Comparison of ENCODE assay signal across 17 mouse cellular contexts in genomic region chr8:111081580-111082258, GRCm38 (mm10). TPM values are rescaled to one million over a fixed set of nuclear protein-coding genes. Genes with fewer than 3 reads are reported as not detected.
DNase-seq lines count a peak whose midpoint lies in the region; ATAC-seq and TF ChIP-seq lines count a peak whose summit lies in the region.
"Had no signal": no experiment of that assay in that cellular context is flagged by ENCODE, and none has a peak within 500 bp of the region (broad histone marks: within the 10 kb centered on the region; RNA-seq: fewer than 3 reads in every experiment).

No protein-coding gene starts in this region.

- TF ChIP-seq CTCF in kidney, postnatal 0 days (IDR thresholded peaks at IDR 0.05; ENCODE audit: low read depth), result no peak

- no peak for ATAC-seq in forebrain, embryonic 13.5 days
- ATAC-seq in forebrain, embryonic 14.5 days, result no peak
- peak; percentile 78 for ATAC-seq in kidney, postnatal 0 days (replicated peaks; ENCODE audit: low FRiP score, low read depth)
- no peak for ATAC-seq in embryonic facial prominence, embryonic 13.5 days (ENCODE audit: insufficient number of reproducible peaks, insufficient read depth, low FRiP score, low TSS enrichment, low read depth)
- no peak for ATAC-seq in erythroblast, adult 5-6 weeks (replicated peaks; ENCODE audit: low FRiP score, poor library complexity, severe bottlenecking)

- no peak overlapping the region for H3K27ac ChIP-seq in forebrain, embryonic 13.5 days
- no peak overlapping the region for H3K27ac ChIP-seq in forebrain, embryonic 14.5 days (ENCODE audit: low read depth, low read length)
- peak overlapping the region; percentile 85 for H3K27ac ChIP-seq in kidney, postnatal 0 days
- no peak overlapping the region for H3K27ac ChIP-seq in embryonic facial prominence, embryonic 13.5 days
- H3K27ac ChIP-seq: forebrain, embryonic 12.5 days; limb, embryonic 13.5 days had no signal

- no peak for DNase-seq in forebrain, embryonic 14.5 days (ENCODE audit: low spot score)
- DNase-seq in kidney, postnatal 0 days (ENCODE audit: low spot score), result peak; percentile 39
- DNase-seq in kidney, adult 18-20 months, result no peak
- peak; percentile 84 for DNase-seq in MN1 (ENCODE audit: low spot score)
- DNase-seq in adrenal gland, postnatal 25 days, result no peak
- DNase-seq: cerebellum, adult 18-20 months; gastrocnemius, postnatal 10 days; lung, adult 18-20 months; thymus, postnatal 25 days had no signal

- WGBS in forebrain, embryonic 13.5 days, result 32% methylated on average over 12 of the region's 12 CpGs
- WGBS in forebrain, embryonic 14.5 days, result 31% methylated on average over 12 of the region's 12 CpGs
- WGBS in kidney, postnatal 0 days, result 31% methylated on average over 12 of the region's 12 CpGs
- WGBS in embryonic facial prominence, embryonic 13.5 days, result 42% methylated on average over 12 of the region's 12 CpGs

- H3K4me1 ChIP-seq in forebrain, embryonic 13.5 days, result peaks cover 10% of the 10 kb centered on the region; the same call in 1 of the 2 replicates
- H3K4me1 ChIP-seq in forebrain, embryonic 14.5 days (ENCODE audit: control insufficient read depth, insufficient read depth, low read length), result no peaks in the 10 kb centered on the region
- no peaks in the 10 kb centered on the region for H3K4me1 ChIP-seq in kidney, postnatal 0 days (replicated peaks; ENCODE audit: insufficient read depth, low read length)
- peaks cover 5% of the 10 kb centered on the region for H3K4me1 ChIP-seq in embryonic facial prominence, embryonic 13.5 days
- H3K4me1 ChIP-seq: limb, embryonic 13.5 days had no signal

- H3K27me3 ChIP-seq in forebrain, embryonic 13.5 days, result 0 out of 2 replicates have a peak, but pooled peaks cover 2% of the 10 kb centered on the region
- no peaks in the 10 kb centered on the region for H3K27me3 ChIP-seq in forebrain, embryonic 14.5 days (replicated peaks; ENCODE audit: control insufficient read depth, insufficient read depth, low read length)
- H3K27me3 ChIP-seq in kidney, postnatal 0 days (ENCODE audit: insufficient read depth, low read length), result no peaks in the 10 kb centered on the region
- 0 out of 2 replicates have a peak, but pooled peaks cover 2% of the 10 kb centered on the region for H3K27me3 ChIP-seq in embryonic facial prominence, embryonic 13.5 days
- H3K27me3 ChIP-seq: forebrain, embryonic 12.5 days; limb, embryonic 13.5 days had no signal

- no peak overlapping the region for H3K4me3 ChIP-seq in forebrain, embryonic 13.5 days
- no peak overlapping the region for H3K4me3 ChIP-seq in forebrain, embryonic 14.5 days (ENCODE audit: low read depth, low read length)
- H3K4me3 ChIP-seq in kidney, postnatal 0 days (replicated peaks; ENCODE audit: low read depth, low read length), result peak overlapping the region; percentile 22; the same call in 1 of the 2 replicates
- no peak overlapping the region for H3K4me3 ChIP-seq in embryonic facial prominence, embryonic 13.5 days
- H3K4me3 ChIP-seq: forebrain, embryonic 12.5 days; limb, embryonic 13.5 days had no signal

- peak overlapping the region; percentile 30; the same call in 1 of the 2 replicates for H3K9ac ChIP-seq in forebrain, embryonic 13.5 days
- no peak overlapping the region for H3K9ac ChIP-seq in forebrain, embryonic 14.5 days (ENCODE audit: low read length)
- H3K9ac ChIP-seq in kidney, postnatal 0 days (ENCODE audit: low read depth, low read length), result peak overlapping the region; percentile 32; the same call in 1 of the 2 replicates
- H3K9ac ChIP-seq in embryonic facial prominence, embryonic 13.5 days, result peak overlapping the region; percentile 44; the same call in 1 of the 2 replicates
- H3K9ac ChIP-seq: forebrain, embryonic 12.5 days; limb, embryonic 13.5 days had no signal

- no peaks in the 10 kb centered on the region for H3K9me3 ChIP-seq in forebrain, embryonic 13.5 days (replicated peaks)
- no peaks in the 10 kb centered on the region for H3K9me3 ChIP-seq in forebrain, embryonic 14.5 days (replicated peaks; ENCODE audit: control insufficient read depth, low read length)
- H3K9me3 ChIP-seq in kidney, postnatal 0 days (replicated peaks; ENCODE audit: low read length), result no peaks in the 10 kb centered on the region
- no peaks in the 10 kb centered on the region for H3K9me3 ChIP-seq in embryonic facial prominence, embryonic 13.5 days
- H3K9me3 ChIP-seq: forebrain, embryonic 12.5 days; limb, embryonic 13.5 days had no signal

- H3K4me2 ChIP-seq in forebrain, embryonic 13.5 days, result no peak overlapping the region
- no peak overlapping the region for H3K4me2 ChIP-seq in forebrain, embryonic 14.5 days (ENCODE audit: low read length)
- H3K4me2 ChIP-seq in kidney, postnatal 0 days (ENCODE audit: low read length), result peak overlapping the region; percentile 50
- no peak overlapping the region for H3K4me2 ChIP-seq in embryonic facial prominence, embryonic 13.5 days
- H3K4me2 ChIP-seq: forebrain, embryonic 12.5 days; limb, embryonic 13.5 days had no signal

- no peaks in the 10 kb centered on the region for H3K36me3 ChIP-seq in forebrain, embryonic 13.5 days (ENCODE audit: poor library complexity, severe bottlenecking)
- no peaks in the 10 kb centered on the region for H3K36me3 ChIP-seq in forebrain, embryonic 14.5 days (ENCODE audit: control insufficient read depth, insufficient read depth, low read length)
- no peaks in the 10 kb centered on the region for H3K36me3 ChIP-seq in kidney, postnatal 0 days (ENCODE audit: insufficient read depth, low read length)
- no peaks in the 10 kb centered on the region for H3K36me3 ChIP-seq in embryonic facial prominence, embryonic 13.5 days
- H3K36me3 ChIP-seq: forebrain, embryonic 12.5 days; limb, embryonic 13.5 days had no signal

RNA-seq across cellular contexts. Expression of gene Clec18a, which starts 10.5 kb away (rescaled TPM):
- 0.15 and 0.22 TPM in 2 replicates for polyA plus RNA-seq in forebrain, embryonic 13.5 days (2015; fragmentation: Nextera tagmentation; extraction: Ambion mirVana)
- 0.42 and 0.61 TPM in 2 replicates for polyA plus RNA-seq in forebrain, embryonic 14.5 days (2014; fragmentation: Nextera tagmentation; extraction: Ambion mirVana)
- polyA plus RNA-seq in kidney, postnatal 0 days (2015; fragmentation: Nextera tagmentation; extraction: Ambion mirVana), result 76.6 and 89.9 TPM in 2 replicates
- polyA plus RNA-seq in embryonic facial prominence, embryonic 13.5 days (2015; fragmentation: Nextera tagmentation; extraction: Ambion mirVana), result 0.27 TPM in 1 of 2 replicates, not detected in the other
- total RNA-seq in erythroblast, adult 5-6 weeks (2015; ENCODE audit: low replicate concordance), result not detected in 2 replicates
- not detected in 2 replicates for total RNA-seq in erythroblast, adult 5-6 weeks (2017; ENCODE audit: low replicate concordance)
- not detected in 2 replicates for total RNA-seq in adrenal gland, postnatal 25 days (2021)
- total RNA-seq: megakaryocyte progenitor cell, adult 5-6 weeks had no signal
- polyA plus RNA-seq: large intestine, adult 2 months; limb, embryonic 13.5 days had no signal

RNA-seq across cellular contexts. Expression of gene Pdpr, which starts 12.7 kb away (rescaled TPM):
- 11.5 and 13.4 TPM in 2 replicates for polyA plus RNA-seq in forebrain, embryonic 13.5 days (2015; fragmentation: Nextera tagmentation; extraction: Ambion mirVana)
- polyA plus RNA-seq in forebrain, embryonic 14.5 days (2014; fragmentation: Nextera tagmentation; extraction: Ambion mirVana), result 6.7 and 7.7 TPM in 2 replicates
- 8.5 and 9.7 TPM in 2 replicates for polyA plus RNA-seq in kidney, postnatal 0 days (2015; fragmentation: Nextera tagmentation; extraction: Ambion mirVana)
- 11.0 and 11.5 TPM in 2 replicates for polyA plus RNA-seq in embryonic facial prominence, embryonic 13.5 days (2015; fragmentation: Nextera tagmentation; extraction: Ambion mirVana)
- total RNA-seq in erythroblast, adult 5-6 weeks (2015; ENCODE audit: low replicate concordance), result 1.5 and 5.0 TPM in 2 replicates
- total RNA-seq in erythroblast, adult 5-6 weeks (2017; ENCODE audit: low replicate concordance), result 3.6 and 4.8 TPM in 2 replicates
- 33.4 and 43.5 TPM in 2 replicates for total RNA-seq in adrenal gland, postnatal 25 days (2021)

RNA-seq across cellular contexts. Expression of gene Exosc6, which starts 25.6 kb away (rescaled TPM):
- not detected in 2 replicates for polyA plus RNA-seq in forebrain, embryonic 13.5 days (2015; fragmentation: Nextera tagmentation; extraction: Ambion mirVana)
- polyA plus RNA-seq in forebrain, embryonic 14.5 days (2014; fragmentation: Nextera tagmentation; extraction: Ambion mirVana), result not detected in 2 replicates
- polyA plus RNA-seq in kidney, postnatal 0 days (2015; fragmentation: Nextera tagmentation; extraction: Ambion mirVana), result 29.8 and 37.6 TPM in 2 replicates
- 9.3 and 14.6 TPM in 2 replicates for polyA plus RNA-seq in embryonic facial prominence, embryonic 13.5 days (2015; fragmentation: Nextera tagmentation; extraction: Ambion mirVana)
- 6.5 and 7.3 TPM in 2 replicates for total RNA-seq in erythroblast, adult 5-6 weeks (2015; ENCODE audit: low replicate concordance)
- not detected in 2 replicates for total RNA-seq in erythroblast, adult 5-6 weeks (2017; ENCODE audit: low replicate concordance)
- not detected in 2 replicates for total RNA-seq in adrenal gland, postnatal 25 days (2021)
- total RNA-seq: gastrocnemius, postnatal 10 days; left cerebral cortex, adult 18-20 months had no signal
- polyA plus RNA-seq: large intestine, adult 2 months had no signal

RNA-seq across cellular contexts. Expression of gene Aars, which starts 48.8 kb away (rescaled TPM):
- 62.6 and 69.7 TPM in 2 replicates for polyA plus RNA-seq in forebrain, embryonic 13.5 days (2015; fragmentation: Nextera tagmentation; extraction: Ambion mirVana)
- polyA plus RNA-seq in forebrain, embryonic 14.5 days (2014; fragmentation: Nextera tagmentation; extraction: Ambion mirVana), result 61.8 and 64.7 TPM in 2 replicates
- polyA plus RNA-seq in kidney, postnatal 0 days (2015; fragmentation: Nextera tagmentation; extraction: Ambion mirVana), result 39.6 and 42.2 TPM in 2 replicates
- 54.2 and 54.8 TPM in 2 replicates for polyA plus RNA-seq in embryonic facial prominence, embryonic 13.5 days (2015; fragmentation: Nextera tagmentation; extraction: Ambion mirVana)
- total RNA-seq in erythroblast, adult 5-6 weeks (2015; ENCODE audit: low replicate concordance), result 12.3 and 23.1 TPM in 2 replicates
- 35.3 and 49.5 TPM in 2 replicates for total RNA-seq in erythroblast, adult 5-6 weeks (2017; ENCODE audit: low replicate concordance)
- total RNA-seq in adrenal gland, postnatal 25 days (2021), result 163 and 173 TPM in 2 replicates

RNA-seq across cellular contexts. Expression of gene Ddx19b, which starts 50.2 kb away (rescaled TPM):
- 8.4 and 9.9 TPM in 2 replicates for polyA plus RNA-seq in forebrain, embryonic 13.5 days (2015; fragmentation: Nextera tagmentation; extraction: Ambion mirVana)
- 7.0 and 7.2 TPM in 2 replicates for polyA plus RNA-seq in forebrain, embryonic 14.5 days (2014; fragmentation: Nextera tagmentation; extraction: Ambion mirVana)
- polyA plus RNA-seq in kidney, postnatal 0 days (2015; fragmentation: Nextera tagmentation; extraction: Ambion mirVana), result 4.4 and 4.8 TPM in 2 replicates
- polyA plus RNA-seq in embryonic facial prominence, embryonic 13.5 days (2015; fragmentation: Nextera tagmentation; extraction: Ambion mirVana), result 4.3 and 5.8 TPM in 2 replicates
- 0.77 and 1.3 TPM in 2 replicates for total RNA-seq in erythroblast, adult 5-6 weeks (2015; ENCODE audit: low replicate concordance)
- total RNA-seq in erythroblast, adult 5-6 weeks (2017; ENCODE audit: low replicate concordance), result 2.5 and 3.2 TPM in 2 replicates
- total RNA-seq in adrenal gland, postnatal 25 days (2021), result 9.3 and 12.4 TPM in 2 replicates

Comparison
In these comparisons a context has a peak if more than half of its experiments do, and no peak if none do; other contexts are left out.
1. DNase-seq: peak in kidney, postnatal 0 days (single experiment) and MN1 (single experiment); none in forebrain, embryonic 14.5 days (single experiment), kidney, adult 18-20 months (single experiment) and adrenal gland, postnatal 25 days (single experiment).
2. RNA of gene Clec18a, which starts 10.5 kb away (polyA plus RNA-seq): 76.6 to 89.9 TPM in kidney, postnatal 0 days; 0.42 to 0.61 TPM in forebrain, embryonic 14.5 days, 0.27 TPM in embryonic facial prominence, embryonic 13.5 days and 0.15 to 0.22 TPM in forebrain, embryonic 13.5 days; every median in the first group is over 10 times any median in the second.